Comparison of ENCODE assay signal across 14 mouse cellular contexts in the genomic region with DNA sequence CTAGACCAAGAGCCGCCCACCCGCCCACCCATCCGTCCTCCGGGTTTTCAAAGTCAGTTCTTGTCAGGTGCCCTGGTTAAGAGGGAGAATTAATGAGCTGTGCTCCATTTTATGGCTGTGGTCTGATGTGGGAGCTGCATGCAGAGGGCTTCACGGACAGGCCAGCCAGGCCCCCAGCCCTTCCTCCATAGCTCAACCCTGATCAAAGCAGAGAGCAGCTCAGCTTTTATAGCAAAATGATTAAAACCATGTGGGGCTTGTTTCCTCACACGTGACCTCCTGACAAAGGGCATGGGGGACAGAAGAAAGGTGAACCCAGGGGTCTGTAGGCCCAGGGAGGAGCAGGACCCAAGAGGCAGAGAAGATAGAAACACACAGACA. TPM values are rescaled to one million over a fixed set of nuclear protein-coding genes. Genes with fewer than 3 reads are reported as not detected.
A peak's percentile ranks its signal among the peaks of the same experiment; 100 is the strongest.
DNase-seq lines count a peak whose midpoint lies in the region; ATAC-seq and TF ChIP-seq lines count a peak whose summit lies in the region.
"Had no signal": no experiment of that assay in that cellular context is flagged by ENCODE, and none has a peak within 500 bp of the region (broad histone marks: within the 10 kb centered on the region; RNA-seq: fewer than 3 reads in every experiment).

No protein-coding gene starts in this region.

- H3K27ac ChIP-seq in kidney, postnatal 0 days = peak overlapping the region; percentile 58
- no peak overlapping the region for H3K27ac ChIP-seq in kidney, adult 2 months (ENCODE audit: insufficient read depth, low read depth, low read length)
- peak overlapping the region; percentile 53; the same call in 1 of the 2 replicates for H3K27ac ChIP-seq in limb, embryonic 12.5 days
- H3K27ac ChIP-seq in left cerebral cortex, adult 2 months = no peak overlapping the region
- H3K27ac ChIP-seq: liver, embryonic 14.5 days had no signal

- DNase-seq in kidney, postnatal 0 days (ENCODE audit: low spot score) = peak; percentile 75
- no peak for DNase-seq in kidney, adult 2 months
- peak; percentile 83 for DNase-seq in embryo, embryonic 10.5 days (ENCODE audit: low spot score)
- DNase-seq in embryo, embryonic 9.5 days (ENCODE audit: extremely low spot score) = peak; percentile 63
- DNase-seq in right cerebral cortex, adult 18-20 months = no peak
- no peak for DNase-seq in layer of hippocampus, adult 11-12 months (ENCODE audit: low spot score)
- no peak for DNase-seq in left cerebral cortex, adult 2 months (ENCODE audit: extremely low spot score in 1 of 2, low spot score in 2 of 2)
- DNase-seq: cerebellum, postnatal 10 days; heart, adult 18-20 months; retina, postnatal 1 day; thymus, adult 2 months had no signal

- no peaks in the 10 kb centered on the region for H3K36me3 ChIP-seq in kidney, postnatal 0 days (ENCODE audit: insufficient read depth, low read length)
- H3K36me3 ChIP-seq in kidney, adult 2 months (ENCODE audit: control insufficient read depth, insufficient read depth, low read length) = no peaks in the 10 kb centered on the region
- H3K36me3 ChIP-seq in limb, embryonic 12.5 days = no peaks in the 10 kb centered on the region

- H3K27me3 ChIP-seq in kidney, postnatal 0 days (ENCODE audit: insufficient read depth, low read length) = no peaks in the 10 kb centered on the region
- no peaks in the 10 kb centered on the region for H3K27me3 ChIP-seq in kidney, adult 2 months (replicated peaks; ENCODE audit: control insufficient read depth, insufficient read depth, low read length)
- H3K27me3 ChIP-seq in limb, embryonic 12.5 days = peaks cover 95% of the 10 kb centered on the region

- H3K4me3 ChIP-seq in kidney, postnatal 0 days (replicated peaks; ENCODE audit: low read depth, low read length) = no peak overlapping the region
- H3K4me3 ChIP-seq in kidney, adult 2 months (ENCODE audit: insufficient read depth, low read depth, low read length) = no peak overlapping the region
- H3K4me3 ChIP-seq in limb, embryonic 12.5 days (replicated peaks) = no peak overlapping the region
- H3K4me3 ChIP-seq in left cerebral cortex, adult 2 months = no peak overlapping the region
- H3K4me3 ChIP-seq: erythroblast, embryonic 14.5 days had no signal

- peaks cover 25% of the 10 kb centered on the region for H3K4me1 ChIP-seq in kidney, postnatal 0 days (replicated peaks; ENCODE audit: insufficient read depth, low read length)
- H3K4me1 ChIP-seq in kidney, adult 2 months (ENCODE audit: control insufficient read depth, insufficient read depth, low read length) = peaks cover 3% of the 10 kb centered on the region; the same call in 1 of the 2 replicates
- peaks cover 46% of the 10 kb centered on the region for H3K4me1 ChIP-seq in limb, embryonic 12.5 days (replicated peaks)

- no peak for TF ChIP-seq POLR2A in kidney, adult 2 months (IDR thresholded peaks at IDR 0.05; ENCODE audit: low read depth, low read length)

- intact Hi-C loops in left cerebral cortex, adult 2 months (cut with DNase I) = no loop called here

- no peaks in the 10 kb centered on the region for H3K9me3 ChIP-seq in kidney, postnatal 0 days (replicated peaks; ENCODE audit: low read length)
- H3K9me3 ChIP-seq in limb, embryonic 12.5 days = peaks cover under 1% of the 10 kb centered on the region; the same call in 1 of the 2 replicates

- H3K4me2 ChIP-seq in kidney, postnatal 0 days (ENCODE audit: low read length) = no peak overlapping the region
- 0 out of 2 replicates have a peak overlapping the region, but pooled peaks have one; percentile 15 for H3K4me2 ChIP-seq in limb, embryonic 12.5 days

- no peak for TF ChIP-seq CTCF in kidney, postnatal 0 days (IDR thresholded peaks at IDR 0.05; ENCODE audit: low read depth)
- TF ChIP-seq CTCF in kidney, adult 2 months (conservative IDR thresholded peaks at IDR 0.05; ENCODE audit: insufficient read depth, insufficient read length, low read depth, low read length) = no peak
- TF ChIP-seq CTCF in left cerebral cortex, adult 2 months (IDR thresholded peaks at IDR 0.05) = no peak

- peak; percentile 76 for ATAC-seq in kidney, postnatal 0 days (replicated peaks; ENCODE audit: low FRiP score, low read depth)
- peak; percentile 79 for ATAC-seq in limb, embryonic 12.5 days (ENCODE audit: insufficient number of reproducible peaks, insufficient read depth, low FRiP score, low TSS enrichment, low read depth)

- H3K9ac ChIP-seq in kidney, postnatal 0 days (ENCODE audit: low read depth, low read length) = no peak overlapping the region
- no peak overlapping the region for H3K9ac ChIP-seq in limb, embryonic 12.5 days (replicated peaks)
- H3K9ac ChIP-seq: liver, embryonic 14.5 days had no signal

- WGBS in kidney, postnatal 0 days = 15% methylated on average over 6 of the region's 6 CpGs
- WGBS in kidney, adult 2 months = 48% methylated on average over 6 of the region's 6 CpGs
- WGBS in limb, embryonic 12.5 days = 9% methylated on average over 6 of the region's 6 CpGs

RNA-seq across cellular contexts. Expression of gene Pkdcc, which starts 36.0 kb away (rescaled TPM):
- polyA plus RNA-seq in kidney, postnatal 0 days (2015; fragmentation: Nextera tagmentation; extraction: Ambion mirVana) = 28.5 and 29.1 TPM in 2 replicates
- polyA plus RNA-seq in kidney, adult 2 months (2012; rRNA removed) = 42.6 and 44.8 TPM in 2 replicates
- 11.0 and 11.4 TPM in 2 replicates for polyA plus RNA-seq in limb, embryonic 12.5 days (2016; fragmentation: Nextera tagmentation; extraction: Ambion mirVana)
- total RNA-seq in left cerebral cortex, adult 2 months (2021) = 10 to 100 TPM; 13.6 to 15.1 TPM

Comparison
In these comparisons a context has a peak if more than half of its experiments do, and no peak if none do; other contexts are left out.
1. DNase-seq: peak in kidney, postnatal 0 days (single experiment), embryo, embryonic 10.5 days (single experiment) and embryo, embryonic 9.5 days (single experiment); none in kidney, adult 2 months (single experiment), right cerebral cortex, adult 18-20 months (single experiment), layer of hippocampus, adult 11-12 months (single experiment) and left cerebral cortex, adult 2 months (0 of 2).
2. H3K27ac ChIP-seq: peak in kidney, postnatal 0 days (single experiment) and limb, embryonic 12.5 days (single experiment); none in kidney, adult 2 months (single experiment) and left cerebral cortex, adult 2 months (single experiment).